Mouse (Mus musculus): ENCODE data around the gene Anxa6. TPM values are rescaled to one million over a fixed set of nuclear protein-coding genes. Genes with fewer than 3 reads are reported as not detected.

Gene Anxa6
- polyA plus RNA-seq, 1 experiment from 2014 or later: 333 TPM

DNA sequence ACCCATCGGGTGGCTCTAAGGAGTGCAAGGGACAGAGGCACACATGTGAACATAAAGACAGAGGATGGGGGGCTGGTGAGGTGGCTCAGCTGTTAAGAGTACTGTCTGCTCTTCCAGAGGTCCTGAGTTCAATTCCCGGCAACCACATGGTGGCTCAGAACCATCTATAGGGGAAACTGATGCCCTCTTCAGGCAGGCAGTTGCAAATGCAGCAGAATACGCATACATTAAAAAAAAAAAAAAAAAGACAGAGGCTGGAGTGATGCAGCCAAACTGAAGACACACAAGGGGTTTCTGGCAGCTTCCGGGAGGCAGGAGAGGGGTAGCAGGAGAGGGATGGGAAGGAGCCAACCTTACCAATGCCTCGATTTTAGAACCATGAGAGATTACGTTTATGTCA, 50.7 kb downstream of the Anxa6 start:
- ChIA-PET POLR2A (interaction anchor here (1.0 kb wide), 1 partner anchor 110 kb away, joined by 3 read pairs; no protein-coding TSS in a partner anchor), CTCF (interaction anchor here (2.4 kb wide), 1 partner anchor 104 kb away, joined by 34 read pairs; no protein-coding TSS in a partner anchor)
- no peak for DNase-seq (ENCODE audit: low read depth, low spot score)
- no peak for ATAC-seq
- no peaks in the 10 kb centered on the region for H3K27me3 ChIP-seq
- no peak for TF ChIP-seq CTCF (IDR thresholded peaks at IDR 0.05)
- in situ Hi-C loops (cut with MboI; ENCODE audit: low pct_unique_long_range_greater_than_20kb): loop anchor here (5.0 kb wide), 1 partner anchor 50 kb away; no protein-coding TSS in a partner anchor

DNA sequence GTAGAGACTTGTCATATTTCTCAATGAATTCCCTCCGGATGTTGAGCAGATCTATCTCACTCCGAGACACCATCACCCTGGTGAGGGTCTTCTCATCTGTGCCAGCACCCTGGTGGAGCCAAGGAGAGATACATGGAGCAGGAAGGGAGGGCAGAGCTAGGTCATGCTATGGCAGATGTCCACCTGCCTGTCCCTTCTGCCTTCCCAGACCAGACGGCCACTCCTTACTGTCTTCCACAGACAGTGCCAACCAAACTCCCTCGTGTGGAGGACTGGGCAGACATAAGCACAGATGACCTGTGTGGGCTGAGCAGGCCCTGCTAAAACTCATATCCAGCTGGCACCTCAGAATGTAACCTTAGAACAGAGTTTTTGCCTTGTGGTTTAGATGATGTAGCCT, 51.6 kb downstream of the Anxa6 start:
- ATAC-seq: no peak
- ChIA-PET POLR2A (interaction anchor here (1.0 kb wide), 1 partner anchor 109 kb away, joined by 3 read pairs; no protein-coding TSS in a partner anchor), CTCF (interaction anchor here (0.8 kb wide), 1 partner anchor 51 kb away, joined by 3 read pairs; no protein-coding TSS in a partner anchor)
- in situ Hi-C loops (cut with MboI; ENCODE audit: low pct_unique_long_range_greater_than_20kb): loop anchor here (5.0 kb wide), 1 partner anchor 49 kb away; no protein-coding TSS in a partner anchor
- DNase-seq (ENCODE audit: low read depth, low spot score): no peak
- TF ChIP-seq CTCF (IDR thresholded peaks at IDR 0.05): no peak
- no peaks in the 10 kb centered on the region for H3K27me3 ChIP-seq

DNA sequence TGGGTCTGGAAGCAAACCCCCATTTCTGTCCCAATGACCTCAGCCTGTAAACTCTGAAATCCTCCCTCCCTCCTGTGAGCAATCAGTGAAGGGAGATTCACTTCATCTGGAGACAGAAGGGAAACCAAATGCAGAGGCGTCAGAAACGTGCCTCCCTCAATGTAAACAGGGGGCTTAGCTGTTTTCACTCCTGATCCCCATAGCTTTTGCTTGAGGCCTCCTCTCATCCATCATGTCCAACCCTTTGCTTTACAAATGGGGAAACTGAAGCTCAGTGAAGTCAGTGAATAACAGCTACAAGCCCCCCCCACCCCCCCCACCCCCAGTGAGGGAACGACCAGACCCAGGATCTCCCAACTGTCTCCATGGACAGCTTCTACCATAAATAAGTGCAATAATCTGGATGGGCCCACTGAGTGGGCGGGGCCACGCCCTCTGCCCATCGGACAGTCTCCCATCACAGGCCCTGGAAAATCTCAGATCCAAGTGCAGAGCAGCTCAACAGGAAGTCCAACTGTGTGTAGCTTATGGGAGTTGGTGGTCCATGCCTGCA, 55.8 kb downstream of the Anxa6 start:
- POLR2A ChIA-PET: interaction anchor here (0.6 to 0.8 kb wide), 2 partner anchors 13 to 21 kb away, joined by 3 to 4 read pairs; no protein-coding TSS in a partner anchor
- H3K27me3 ChIP-seq: no peaks in the 10 kb centered on the region
- CTCF ChIA-PET: interaction anchor here (3.0 kb wide), 1 partner anchor 47 kb away, joined by 14 read pairs; no protein-coding TSS in a partner anchor
- no peak for DNase-seq (ENCODE audit: low read depth, low spot score)
- ATAC-seq: no peak
- no peak for TF ChIP-seq CTCF (IDR thresholded peaks at IDR 0.05)
- in situ Hi-C loops (cut with MboI; ENCODE audit: low pct_unique_long_range_greater_than_20kb): no loop called here

DNA sequence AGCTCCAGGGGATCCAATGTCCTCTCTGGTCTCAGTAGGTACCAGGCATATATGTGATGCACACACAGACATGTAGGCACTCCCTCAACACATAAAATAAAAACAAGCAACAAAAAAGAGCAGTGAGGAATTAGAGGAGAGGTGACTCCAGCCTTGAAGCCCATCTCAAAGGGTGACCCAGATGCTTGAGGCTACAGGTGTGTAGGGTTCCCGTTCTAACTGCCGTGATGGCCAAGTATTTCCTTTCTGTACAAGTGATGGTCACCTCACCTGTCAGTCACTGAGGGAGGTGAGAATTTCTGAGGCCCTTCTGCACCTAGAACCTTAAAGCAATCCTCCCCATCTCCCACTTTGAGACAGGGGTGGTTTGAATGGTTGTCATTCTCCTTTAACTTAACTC, 56.9 kb downstream of the Anxa6 start:
- no peak for DNase-seq (ENCODE audit: low read depth, low spot score)
- no peak for ATAC-seq
- no peak for TF ChIP-seq CTCF (IDR thresholded peaks at IDR 0.05)
- no peaks in the 10 kb centered on the region for H3K27me3 ChIP-seq
- ChIA-PET CTCF (interaction anchor here (1.0 to 3.0 kb wide), 4 partner anchors 10 to 46 kb away, joined by 3 to 14 read pairs (median 4); no protein-coding TSS in a partner anchor), POLR2A (interaction anchor here (0.8 kb wide), 1 partner anchor 218 kb away, joined by 11 read pairs; no protein-coding TSS in a partner anchor)
- in situ Hi-C loops (cut with MboI; ENCODE audit: low pct_unique_long_range_greater_than_20kb): no loop called here

DNA sequence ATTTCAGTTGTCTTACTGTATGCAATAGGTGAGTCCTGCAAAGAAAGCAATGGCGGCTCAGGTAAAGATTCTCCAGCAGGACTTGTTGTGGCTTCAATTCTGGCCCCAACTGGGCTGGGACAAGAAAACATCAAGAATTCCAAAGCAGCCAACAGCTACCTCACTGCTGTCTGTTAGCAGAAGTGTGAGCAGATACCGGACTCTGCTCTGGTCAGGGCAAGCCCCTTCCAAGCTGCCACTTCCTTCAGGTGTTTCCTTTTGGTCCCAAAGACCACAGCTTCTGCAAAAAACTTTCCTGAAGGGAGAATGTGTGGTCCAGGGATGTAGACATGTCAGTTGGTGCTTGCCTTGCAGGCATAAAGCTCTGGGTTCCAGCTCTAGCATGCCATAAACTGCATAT, 57.5 kb downstream of the Anxa6 start:
- no peak for DNase-seq (ENCODE audit: low read depth, low spot score)
- in situ Hi-C loops (cut with MboI; ENCODE audit: low pct_unique_long_range_greater_than_20kb): no loop called here
- ChIA-PET CTCF (interaction anchor here (0.9 to 3.0 kb wide), 6 partner anchors 8 to 45 kb away, joined by 3 to 14 read pairs (median 4); no protein-coding TSS in a partner anchor), POLR2A (no interaction called here)
- H3K27me3 ChIP-seq: no peaks in the 10 kb centered on the region
- ATAC-seq: no peak
- TF ChIP-seq CTCF (IDR thresholded peaks at IDR 0.05): no peak

DNA sequence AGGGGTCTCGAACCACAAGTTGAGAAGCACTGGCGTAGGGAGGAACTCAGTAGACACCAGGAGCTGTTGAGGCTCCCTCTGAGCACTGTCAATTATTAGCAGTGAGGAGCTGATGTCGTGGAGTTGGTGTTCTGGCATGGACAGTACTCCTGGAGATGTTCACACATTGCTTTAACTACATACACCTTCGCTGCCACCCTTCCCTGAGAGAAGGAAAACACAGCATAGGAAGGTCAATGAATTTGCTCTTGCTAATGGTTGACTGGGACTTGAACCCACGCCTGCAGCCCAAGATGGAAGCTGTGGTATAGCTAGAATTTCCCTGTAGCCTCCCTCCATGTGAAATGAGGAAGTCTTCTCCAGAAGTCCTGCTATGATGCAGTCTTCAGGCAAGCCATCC, 57.9 kb downstream of the Anxa6 start:
- TF ChIP-seq CTCF (IDR thresholded peaks at IDR 0.05): no peak
- H3K27me3 ChIP-seq: no peaks in the 10 kb centered on the region
- ChIA-PET CTCF (interaction anchor here (0.9 to 3.0 kb wide), 5 partner anchors 9 to 45 kb away, joined by 3 to 14 read pairs (median 3); no protein-coding TSS in a partner anchor), POLR2A (interaction anchor here (1.4 kb wide), 1 partner anchor 9 kb away, joined by 3 read pairs; no protein-coding TSS in a partner anchor)
- no peak for DNase-seq (ENCODE audit: low read depth, low spot score)
- in situ Hi-C loops (cut with MboI; ENCODE audit: low pct_unique_long_range_greater_than_20kb): no loop called here
- ATAC-seq: no peak

DNA sequence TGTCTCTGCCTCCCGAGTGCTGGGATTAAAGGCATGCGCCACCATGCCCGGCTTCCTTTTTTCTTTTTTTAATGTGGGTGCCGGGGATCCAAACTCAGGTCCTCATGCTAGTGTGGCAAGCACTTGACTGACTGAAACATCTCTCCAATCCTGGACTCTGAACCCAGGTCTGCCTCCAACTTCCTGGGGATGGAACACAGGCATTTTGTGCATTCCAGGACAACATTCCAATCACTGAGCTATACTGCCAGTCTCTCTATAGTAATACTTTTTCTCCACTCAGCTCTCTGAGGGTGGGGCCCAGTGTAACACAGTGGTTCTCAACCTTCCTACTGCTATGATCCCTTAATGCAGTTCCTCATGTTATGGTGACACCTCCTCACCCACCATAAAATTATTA, 58.6 kb downstream of the Anxa6 start:
- in situ Hi-C loops (cut with MboI; ENCODE audit: low pct_unique_long_range_greater_than_20kb): no loop called here

DNA sequence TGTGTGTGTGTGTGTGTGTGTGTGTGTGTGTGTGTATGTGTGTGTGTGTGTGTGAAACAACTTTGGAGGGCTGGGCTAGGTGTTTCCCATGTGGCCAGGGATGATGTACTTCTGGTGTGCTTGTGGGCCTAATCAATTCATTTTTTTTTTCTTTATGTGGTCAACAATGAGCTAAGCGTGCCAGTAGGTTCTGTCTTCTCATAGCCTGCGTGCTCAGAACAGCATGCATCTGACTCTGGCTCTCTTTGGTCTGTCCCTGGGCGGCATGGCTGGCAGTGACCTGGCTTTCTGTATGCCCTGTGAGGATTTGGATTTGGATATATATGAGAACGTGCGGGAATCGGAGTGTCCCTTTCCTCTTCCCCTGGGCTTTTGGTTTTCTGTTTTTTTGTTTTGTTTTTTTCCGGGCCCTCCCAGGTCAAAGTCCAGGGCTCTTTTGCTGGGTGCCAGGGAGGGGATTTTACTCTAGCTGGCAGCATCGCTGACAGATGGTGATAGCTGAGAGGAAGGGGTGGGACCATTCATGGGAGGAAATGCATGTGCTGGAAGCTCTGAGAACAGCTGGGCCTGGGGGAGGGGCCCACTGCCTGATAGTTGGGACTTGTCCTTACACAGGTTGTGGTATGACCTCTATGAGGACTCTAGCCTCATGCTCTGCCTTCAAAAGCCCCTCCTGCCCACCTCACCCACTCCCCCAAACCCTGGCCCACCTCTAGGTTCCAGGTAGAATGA, 59.6 kb downstream of the Anxa6 start:
- in situ Hi-C loops (cut with MboI; ENCODE audit: low pct_unique_long_range_greater_than_20kb): no loop called here
- TF ChIP-seq CTCF (IDR thresholded peaks at IDR 0.05): no peak
- ChIA-PET CTCF (interaction anchor here (1.9 kb wide), 1 partner anchor 10 kb away, joined by 7 read pairs; no protein-coding TSS in a partner anchor), POLR2A (interaction anchor here (0.7 to 0.8 kb wide), 2 partner anchors 17 to 29 kb away, joined by 3 to 6 read pairs; no protein-coding TSS in a partner anchor)
- ATAC-seq (no peak), DNase-seq (ENCODE audit: low read depth, low spot score) (no peak)
- no peaks in the 10 kb centered on the region for H3K27me3 ChIP-seq

More for the DNA sequence above, 58.6 kb downstream of the Anxa6 start:
- H3K27me3 ChIP-seq: no peaks in the 10 kb centered on the region
- POLR2A ChIA-PET: interaction anchor here (1.4 kb wide), 1 partner anchor 8 kb away, joined by 3 read pairs; no protein-coding TSS in a partner anchor
- DNase-seq (ENCODE audit: low read depth, low spot score) (no peak), ATAC-seq (no peak)
- no peak for TF ChIP-seq CTCF (IDR thresholded peaks at IDR 0.05)
- CTCF ChIA-PET: interaction anchor here (1.3 to 3.0 kb wide), 2 partner anchors 14 to 44 kb away, joined by 3 to 14 read pairs; no protein-coding TSS in a partner anchor

DNA sequence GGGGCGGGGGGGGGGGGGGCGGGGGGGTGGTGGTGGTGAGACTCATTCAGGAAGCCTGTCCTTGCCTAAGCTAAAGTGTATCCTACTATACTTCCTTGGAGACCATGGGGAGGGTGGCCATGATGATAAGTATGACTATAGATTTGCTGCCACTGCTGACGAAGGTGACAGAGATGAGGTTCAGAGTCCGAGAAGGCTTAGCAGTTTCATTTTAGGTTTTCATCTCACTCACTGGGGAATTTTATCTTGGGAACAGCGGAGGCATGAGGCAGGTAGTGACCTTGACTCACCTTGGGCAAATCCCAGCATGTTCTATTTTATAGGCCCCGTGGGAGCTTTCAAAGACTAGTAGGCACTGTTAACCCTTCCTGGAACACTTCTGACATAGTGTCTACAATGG, 60.5 kb downstream of the Anxa6 start:
- no peak for ATAC-seq
- no peak for DNase-seq (ENCODE audit: low read depth, low spot score)
- TF ChIP-seq CTCF (IDR thresholded peaks at IDR 0.05): no peak
- no peaks in the 10 kb centered on the region for H3K27me3 ChIP-seq
- ChIA-PET POLR2A (interaction anchor here (0.8 kb wide), 2 partner anchors 28 to 31 kb away, joined by 3 read pairs; no protein-coding TSS in a partner anchor), CTCF (interaction anchor here (1.5 to 1.9 kb wide), 2 partner anchors 11 to 43 kb away, joined by 5 to 7 read pairs; no protein-coding TSS in a partner anchor)
- in situ Hi-C loops (cut with MboI; ENCODE audit: low pct_unique_long_range_greater_than_20kb): no loop called here

DNA sequence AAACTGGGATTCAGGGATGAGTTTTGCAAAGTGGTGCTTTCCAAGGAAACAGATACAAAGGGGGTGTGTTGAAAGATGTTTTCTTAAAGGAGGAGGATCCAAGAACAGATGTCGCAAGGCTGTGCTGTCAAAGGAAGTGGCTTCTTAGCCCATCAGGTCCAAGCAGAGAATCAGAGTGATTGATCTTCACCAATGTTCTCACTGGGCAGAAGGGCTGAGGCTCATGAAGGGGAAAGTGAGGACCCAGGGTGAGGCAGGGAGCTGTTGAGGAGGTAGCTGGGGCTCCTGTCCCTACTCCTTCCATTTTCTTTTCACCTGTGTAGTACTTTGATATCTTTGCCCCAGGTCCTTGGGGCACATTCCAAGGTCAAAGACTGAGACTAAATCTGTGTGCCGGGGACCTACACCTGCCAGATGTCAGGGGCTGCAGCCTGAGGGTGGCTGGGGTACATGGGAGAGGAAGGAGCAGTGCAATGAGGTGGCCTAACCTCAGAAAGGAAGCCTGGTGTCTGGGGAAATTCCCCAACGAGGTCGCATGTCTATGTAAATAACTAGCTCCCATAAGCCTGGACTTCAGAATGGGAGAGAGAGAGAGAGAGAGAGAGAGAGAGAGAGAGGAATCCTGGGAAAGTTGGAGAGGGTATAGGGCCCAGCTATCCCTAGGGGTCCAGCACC, 61.1 kb downstream of the Anxa6 start:
- DNase-seq (ENCODE audit: low read depth, low spot score) (no peak), ATAC-seq (no peak)
- TF ChIP-seq CTCF (IDR thresholded peaks at IDR 0.05): no peak
- ChIA-PET POLR2A (interaction anchor here (0.6 to 0.8 kb wide), 2 partner anchors 30 kb away, joined by 3 to 5 read pairs; no protein-coding TSS in a partner anchor), CTCF (interaction anchor here (1.5 to 1.9 kb wide), 2 partner anchors 12 to 43 kb away, joined by 5 to 7 read pairs; no protein-coding TSS in a partner anchor)
- in situ Hi-C loops (cut with MboI; ENCODE audit: low pct_unique_long_range_greater_than_20kb): no loop called here
- no peaks in the 10 kb centered on the region for H3K27me3 ChIP-seq

Measured in Patski (cell line).